Mouse (Mus musculus) gastrocnemius, adult 18-20 months (tissue): ENCODE results near the gene Prtg. TPM values are rescaled to one million over a fixed set of nuclear protein-coding genes. Genes with fewer than 3 reads are reported as not detected.
A peak's percentile ranks its signal among the peaks of the same experiment; 100 is the strongest.

Experiments
- DNase-seq: peaks from one replicate; pipeline ENCODE4 v3.0.0; 2021; ENCODE audit warnings: low spot score
- long read RNA-seq, 2 experiments: library from polyadenylated mRNA; stranded (forward); transcript quantifications; one replicate each; pipeline ENCODE4 v2.0.0; 2021
- total RNA-seq, 2 experiments: library from RNA; stranded (reverse); gene quantifications; 2 replicates each; pipeline ENCODE4 v1.2.3; 2021

Prtg gene
- under 1 TPM; 0.02 to 0.07 TPM for total RNA-seq
- long read RNA-seq, experiment 1 = 0 reads
- long read RNA-seq, experiment 2 = 0 reads

DNA sequence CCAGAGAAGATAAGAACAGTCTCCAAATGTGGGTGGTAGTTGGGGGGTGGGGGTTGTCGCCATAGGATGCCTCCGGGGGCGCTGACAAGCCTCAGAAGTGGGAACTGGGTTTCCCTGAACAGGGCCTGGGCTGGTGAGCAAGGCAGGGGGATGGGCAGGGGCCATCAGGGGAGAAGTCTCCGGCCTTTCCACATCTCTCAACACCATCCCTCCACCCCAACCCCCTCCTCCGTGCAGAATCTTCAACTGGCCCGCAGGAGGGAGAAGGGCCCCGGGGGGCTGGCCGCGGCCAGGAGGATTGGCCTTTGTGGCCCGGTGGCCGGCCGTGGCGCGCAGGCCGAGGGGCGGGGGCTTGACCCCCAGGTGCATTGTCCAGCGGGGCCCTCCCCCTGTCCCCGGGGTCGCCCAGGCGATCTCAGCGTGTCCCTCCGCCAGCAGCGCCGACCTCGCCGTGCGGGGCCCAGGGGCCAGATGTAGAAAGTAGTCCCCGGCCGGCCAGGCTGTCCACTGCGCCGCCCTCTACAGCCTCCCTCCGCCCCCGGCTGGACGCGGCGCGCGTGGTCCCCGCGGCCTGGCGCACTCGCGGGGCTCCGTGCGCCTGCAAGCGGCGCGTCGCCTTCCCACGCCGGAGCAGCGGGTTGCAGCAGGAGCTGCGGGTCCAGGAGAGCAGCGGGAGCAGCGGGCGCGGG lies at the start of gene Prtg:
TSS of gene Prtg (plus strand) at position 144 of the 689 bp plus-strand sequence.
- no peak for DNase-seq

DNA sequence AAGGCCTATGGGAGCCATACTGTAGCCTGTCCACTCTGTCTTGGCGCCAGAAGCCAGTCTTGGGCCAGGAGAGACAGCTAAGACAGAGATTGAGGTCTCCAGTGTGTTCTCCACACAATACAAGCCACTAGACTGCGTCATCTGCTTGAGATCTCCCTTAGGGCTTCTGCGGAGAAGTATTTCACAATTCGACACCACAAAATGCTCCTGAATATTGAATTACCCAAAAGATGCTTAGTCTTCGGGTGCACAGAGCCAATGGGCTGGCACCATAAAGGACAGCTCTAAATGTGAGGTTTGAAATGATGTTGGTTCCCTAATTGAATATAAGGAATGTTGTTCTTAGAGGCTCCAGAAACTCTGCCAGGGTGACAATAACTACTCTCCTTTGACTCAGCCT lies 49.5 kb upstream of the Prtg start:
- DNase-seq = no peak

DNA sequence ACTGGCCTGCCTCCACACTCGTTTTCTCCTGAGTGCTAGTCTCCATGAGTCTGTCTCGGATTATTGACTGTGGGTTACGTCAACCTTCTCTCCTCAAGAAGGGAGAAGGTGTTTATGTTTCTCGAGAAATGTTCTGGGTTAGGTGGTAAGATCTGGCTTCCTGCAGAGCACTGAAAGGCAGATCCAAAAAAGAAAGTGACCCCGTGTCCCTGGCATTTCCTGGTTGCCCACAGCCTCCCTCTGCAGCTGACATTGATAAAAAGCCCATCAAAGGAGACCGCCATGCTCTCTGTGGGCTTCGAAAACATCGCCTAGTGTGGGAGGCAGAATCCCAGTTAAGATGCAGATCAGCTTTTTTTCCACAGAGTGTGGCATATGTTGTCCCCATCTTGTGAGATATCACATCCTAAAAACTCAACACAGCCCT lies 48.0 kb upstream of the Prtg start:
- DNase-seq = no peak

DNA sequence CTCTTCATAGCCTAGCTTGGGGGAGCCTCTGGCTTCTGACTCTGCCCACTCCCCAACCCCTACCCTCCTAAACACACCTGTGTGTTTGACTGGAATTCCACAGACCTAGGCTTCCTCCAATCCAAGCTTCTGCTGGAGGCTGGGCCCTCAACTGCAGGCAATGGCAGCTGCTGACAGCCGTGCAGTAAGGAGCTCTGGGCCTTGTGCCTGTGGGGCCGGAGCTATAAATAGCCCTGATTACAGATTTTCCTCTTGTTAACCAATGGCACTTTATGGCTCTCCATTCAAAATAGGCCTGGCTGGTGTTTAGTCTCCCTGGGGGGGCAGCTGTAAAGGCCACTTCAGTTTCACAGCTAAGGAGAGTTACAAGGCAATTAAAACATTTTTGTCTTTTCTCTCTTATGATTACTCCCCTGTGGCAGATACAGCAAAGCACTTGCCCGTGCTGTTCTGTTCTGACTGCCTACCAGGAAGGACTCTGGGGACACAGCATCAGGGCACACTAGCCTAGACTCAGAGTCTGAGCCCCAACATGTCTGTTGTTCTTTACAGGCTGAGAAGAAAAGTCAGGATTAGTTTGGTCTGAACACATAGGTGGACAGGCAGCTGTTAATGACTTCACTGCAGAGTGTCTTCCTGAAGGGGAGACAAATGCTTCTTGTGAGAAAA lies 43.5 kb upstream of the Prtg start:
- peak; percentile 77 for DNase-seq

DNA sequence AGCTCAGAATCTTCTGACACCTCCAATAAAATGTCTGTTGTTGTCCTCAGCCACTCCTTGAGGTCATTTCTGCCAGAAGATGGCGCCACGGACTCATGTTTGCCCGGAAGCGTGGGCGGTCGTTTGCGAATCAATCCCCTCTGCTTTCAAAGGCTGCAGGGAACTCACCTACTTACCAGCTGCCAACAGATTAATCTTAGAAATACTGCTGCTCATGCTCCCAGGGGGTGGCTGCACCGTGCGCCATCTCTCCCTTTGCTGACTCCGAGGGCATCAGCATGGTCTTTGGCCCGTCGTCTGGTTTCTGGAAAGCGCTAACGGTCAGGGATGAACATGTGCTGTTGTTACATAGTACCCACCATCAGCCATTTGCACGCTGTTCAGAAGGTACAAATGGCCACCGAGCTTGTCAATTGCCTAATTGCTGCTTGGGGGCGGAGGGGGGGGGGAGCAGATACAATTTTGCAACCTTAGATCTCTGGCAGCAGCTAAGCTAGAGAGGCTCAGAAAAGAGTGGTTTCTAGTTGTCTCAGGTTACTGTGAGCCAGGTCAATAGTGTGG lies 39.8 kb upstream of the Prtg start:
- DNase-seq = peak; percentile 87

DNA sequence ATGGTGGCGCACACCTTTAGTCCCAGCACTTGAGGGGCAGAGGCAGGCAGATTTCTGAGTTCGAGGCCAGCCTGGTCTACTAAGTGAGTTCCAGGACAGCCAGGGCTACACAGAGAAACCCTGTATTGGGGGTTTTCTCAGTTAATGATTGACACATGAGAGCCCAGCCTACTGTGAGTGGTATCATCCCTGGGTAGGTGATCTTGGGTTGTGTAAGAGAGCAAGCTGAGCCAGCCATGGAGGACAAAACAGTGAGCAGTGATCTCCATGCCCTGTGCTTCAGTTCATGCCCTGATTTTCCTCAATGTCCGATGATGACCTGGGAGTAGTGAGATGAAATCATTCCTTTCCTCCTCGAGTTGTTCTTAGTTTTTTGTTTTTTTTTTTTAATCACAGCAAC lies 31.7 kb upstream of the Prtg start:
- no peak for DNase-seq

DNA sequence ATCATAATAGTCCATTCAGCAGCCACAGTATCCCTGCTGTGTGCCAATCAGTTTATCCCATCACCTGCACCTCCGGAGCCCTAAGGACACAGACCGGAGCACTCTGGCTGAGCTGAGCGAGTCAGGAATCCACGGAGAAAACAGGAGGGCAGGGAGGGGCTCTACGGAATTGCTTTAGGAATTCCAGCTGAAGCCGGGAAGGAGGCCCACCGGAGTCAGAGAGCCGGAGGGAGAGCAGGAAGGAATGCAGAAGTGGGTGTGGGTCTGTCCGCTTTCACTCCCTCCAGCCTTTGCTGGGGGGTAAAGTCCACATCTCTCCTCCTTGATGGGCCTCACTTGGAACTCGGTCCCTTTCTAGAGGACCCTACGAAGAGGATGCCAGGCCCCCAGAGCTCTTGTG lies 27.7 kb upstream of the Prtg start:
- DNase-seq = no peak

DNA sequence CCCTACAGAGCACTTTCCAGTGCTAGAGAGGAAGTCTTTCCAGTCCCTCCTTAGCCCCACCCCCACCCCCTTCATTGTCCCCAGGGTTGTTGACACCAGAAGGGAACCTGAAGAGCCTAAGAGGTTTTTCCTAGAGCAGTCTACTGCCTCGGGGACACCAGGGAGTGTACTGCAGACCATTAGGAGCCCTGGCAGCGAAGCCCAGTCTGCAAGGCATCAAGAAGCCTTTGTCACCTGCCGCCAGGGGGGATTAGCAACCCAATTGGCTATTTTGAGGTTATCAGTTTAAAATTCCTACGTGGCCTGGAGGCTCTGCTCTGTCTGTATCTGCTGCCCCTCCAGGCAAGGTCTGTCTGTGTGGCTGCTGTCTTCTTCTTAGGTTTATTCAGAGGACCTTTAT lies 26.9 kb upstream of the Prtg start:
- DNase-seq = no peak

DNA sequence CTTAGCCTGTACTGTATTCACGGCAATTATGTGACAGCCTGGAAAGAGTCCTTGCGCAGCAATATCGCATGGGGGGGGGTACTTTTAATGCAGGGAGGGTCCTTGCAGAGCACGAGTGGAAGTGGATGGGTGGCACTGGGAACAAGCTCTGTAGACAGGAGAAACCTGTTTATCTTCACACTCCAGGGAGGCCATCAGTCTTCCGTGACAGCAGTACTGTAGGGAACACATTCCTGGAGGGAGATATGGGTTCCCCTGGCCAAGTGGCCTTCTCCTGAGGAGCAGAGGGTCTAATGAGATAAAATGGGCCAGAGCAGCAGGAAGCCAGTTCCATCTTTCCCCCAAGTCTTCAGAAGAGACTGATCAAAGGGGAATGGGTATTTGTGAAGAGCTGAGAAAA lies 26.0 kb upstream of the Prtg start:
- DNase-seq = no peak

DNA sequence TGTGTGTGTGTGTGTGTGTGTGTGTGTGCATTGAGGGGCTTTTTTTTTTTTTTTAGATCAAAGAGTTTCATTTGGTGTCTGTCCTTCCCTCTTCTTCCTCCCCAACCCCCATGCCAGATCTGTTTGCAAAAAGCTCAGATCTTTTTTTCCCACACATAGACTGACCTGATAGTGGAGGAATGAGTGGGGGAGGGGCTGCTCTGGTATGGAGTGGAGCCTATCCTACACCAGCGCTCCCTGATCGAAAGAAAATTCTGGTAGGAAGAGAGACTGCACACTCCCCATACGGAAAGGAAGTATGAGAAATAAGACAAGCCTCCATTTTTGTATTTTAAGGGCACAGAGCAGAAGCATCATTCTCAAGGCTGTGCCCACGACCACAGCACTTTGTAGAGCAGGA lies 25.2 kb upstream of the Prtg start:
- DNase-seq = no peak

DNA sequence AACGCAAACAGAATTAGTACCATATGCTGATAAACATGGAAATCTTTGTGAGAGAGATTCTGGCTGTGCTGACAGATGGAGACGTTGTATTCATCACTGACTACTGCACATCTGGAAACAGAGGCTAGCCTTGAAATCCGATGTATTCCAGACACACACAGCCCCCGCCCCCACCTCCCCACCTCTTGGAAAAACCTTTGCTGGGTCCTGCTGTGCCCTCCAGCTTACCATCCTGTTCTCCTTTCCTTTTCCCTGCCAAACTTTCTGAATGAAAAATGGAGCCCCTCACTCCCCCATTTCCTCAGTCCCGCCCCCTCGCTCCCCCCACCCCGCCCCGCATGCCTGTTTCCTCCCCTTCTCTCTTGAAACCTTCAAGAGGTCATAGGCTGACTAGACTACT lies 24.6 kb upstream of the Prtg start:
- DNase-seq = no peak

DNA sequence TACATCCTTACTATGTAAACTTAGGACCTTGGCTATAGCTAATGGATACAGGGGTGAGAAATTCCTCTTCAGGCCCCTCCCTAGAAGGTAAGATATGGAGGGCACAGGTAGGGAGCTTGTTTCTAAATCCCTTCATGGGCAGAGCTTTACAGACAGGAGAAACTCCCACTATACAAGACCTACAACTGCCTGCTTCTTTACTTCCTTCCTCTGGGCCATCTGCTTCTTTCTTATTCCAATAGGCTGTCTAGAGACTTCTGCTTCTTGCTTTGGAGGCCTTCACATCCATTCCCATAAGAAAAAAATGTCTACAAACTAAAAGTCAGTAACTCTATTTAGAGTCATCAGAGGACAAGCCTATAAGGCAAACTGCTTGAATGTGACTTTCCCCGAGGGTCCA lies 18.9 kb upstream of the Prtg start:
- no peak for DNase-seq

DNA sequence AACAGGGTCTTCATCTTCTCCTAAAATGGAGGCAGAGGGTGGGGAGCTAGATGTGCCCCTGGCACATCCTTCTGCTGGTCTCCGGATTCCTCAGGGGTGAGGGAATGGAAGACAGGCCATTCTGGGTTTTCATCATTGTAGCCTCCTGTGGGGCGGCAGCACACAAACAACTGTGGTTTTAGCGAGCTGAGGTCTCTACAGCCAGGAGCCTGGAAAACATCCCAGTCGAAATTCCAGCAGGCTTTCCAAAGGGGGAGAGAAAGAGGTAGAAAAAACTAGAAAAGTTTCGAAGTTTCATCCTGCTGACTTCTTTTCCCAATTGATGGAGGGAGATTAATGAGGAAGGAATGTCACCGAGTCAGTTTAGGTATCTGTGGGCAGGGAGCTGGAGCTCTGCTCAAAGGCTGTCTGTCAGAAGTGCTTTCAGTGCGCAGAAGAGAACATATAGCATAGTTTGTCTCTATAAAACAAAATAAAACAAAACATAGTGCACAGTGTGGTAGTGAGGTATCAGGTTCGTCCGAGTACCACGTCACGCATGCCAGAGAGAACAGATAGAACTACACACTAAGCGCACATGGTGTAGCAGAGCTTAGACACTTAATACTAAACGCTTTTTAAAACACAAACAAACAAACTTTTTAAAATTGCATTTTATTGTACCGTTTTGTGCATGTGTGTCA lies 16.0 kb upstream of the Prtg start:
- no peak for DNase-seq

DNA sequence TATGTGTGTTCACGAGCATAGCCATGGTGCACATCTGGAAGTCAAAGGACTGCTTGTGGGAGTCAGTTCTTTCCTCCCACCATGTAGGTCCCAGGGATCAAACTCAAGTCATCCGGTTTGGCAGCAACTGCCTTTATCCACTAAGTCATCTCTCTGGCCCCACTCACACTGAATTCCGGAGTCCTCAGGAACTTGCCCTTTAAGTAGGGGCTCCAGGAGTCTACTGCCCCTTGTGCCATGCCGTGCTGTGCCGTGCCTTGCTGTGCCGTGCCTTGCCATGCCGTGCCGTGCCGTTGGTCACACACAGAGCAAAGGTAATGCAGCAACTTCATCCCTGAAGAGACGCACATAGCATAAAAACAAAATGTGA lies 15.5 kb upstream of the Prtg start:
- DNase-seq = no peak

DNA sequence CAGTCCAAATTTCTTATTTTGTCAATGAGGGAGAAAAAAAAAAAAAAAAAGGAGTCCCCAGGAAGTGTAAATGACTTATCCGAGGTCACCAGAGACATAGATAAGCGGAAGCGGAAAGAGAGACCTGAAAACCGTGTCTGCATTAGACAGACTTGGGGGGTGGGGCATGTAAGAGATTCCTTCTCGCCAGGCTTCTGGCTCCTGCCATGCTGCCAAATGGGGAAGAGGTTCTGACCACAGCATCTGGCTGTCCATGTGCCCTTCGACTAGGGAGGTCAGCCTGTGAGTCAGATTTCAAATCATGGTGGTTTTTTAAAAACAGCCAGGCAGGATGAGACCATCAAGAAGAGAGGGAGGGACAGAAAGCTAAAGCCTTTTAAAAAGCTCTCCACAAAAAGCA lies 15.0 kb upstream of the Prtg start:
- DNase-seq = peak; percentile 41

DNA sequence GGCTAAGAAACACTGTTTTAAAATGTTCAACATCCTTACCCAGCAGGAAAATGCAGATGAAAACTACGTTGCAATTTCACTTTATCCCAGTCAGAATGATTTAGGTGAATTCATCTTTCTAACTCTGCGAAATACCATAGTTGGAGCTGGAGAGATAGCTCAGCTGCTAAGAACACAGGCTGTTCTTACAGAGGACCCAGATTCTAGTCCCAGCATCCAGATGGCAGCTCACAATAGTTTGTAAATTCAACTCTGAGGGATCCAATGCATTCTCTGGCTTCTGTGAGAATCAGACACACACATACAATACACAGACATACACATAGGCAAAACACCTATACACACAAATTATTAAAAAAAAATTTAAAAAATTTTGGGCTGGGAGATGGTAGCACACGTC lies 11.4 kb upstream of the Prtg start:
- no peak for DNase-seq

DNA sequence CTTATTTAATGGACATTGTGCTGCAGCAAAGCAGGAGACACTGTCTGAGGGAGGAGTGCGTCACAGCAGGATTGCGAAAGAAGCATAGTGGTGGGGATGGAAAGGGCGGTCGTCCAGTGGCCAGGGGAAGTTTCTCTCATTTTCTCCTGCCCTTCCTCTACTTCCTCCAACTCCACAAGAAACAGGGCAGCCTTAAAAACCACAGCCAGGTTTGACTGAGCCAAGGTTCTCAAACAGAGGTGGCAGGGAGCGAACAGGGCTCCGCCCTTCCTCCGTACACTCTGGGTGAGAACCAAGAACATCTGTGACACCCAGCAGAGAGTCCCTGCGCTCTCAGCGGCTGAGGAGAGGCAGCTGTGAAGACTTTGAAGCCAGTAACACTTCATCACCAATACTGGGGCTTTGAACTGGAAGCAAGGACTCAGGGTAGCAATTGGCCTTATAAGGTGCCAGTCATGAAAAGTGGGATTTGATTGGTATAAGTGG lies 9.5 kb upstream of the Prtg start:
- DNase-seq = peak; percentile 70

DNA sequence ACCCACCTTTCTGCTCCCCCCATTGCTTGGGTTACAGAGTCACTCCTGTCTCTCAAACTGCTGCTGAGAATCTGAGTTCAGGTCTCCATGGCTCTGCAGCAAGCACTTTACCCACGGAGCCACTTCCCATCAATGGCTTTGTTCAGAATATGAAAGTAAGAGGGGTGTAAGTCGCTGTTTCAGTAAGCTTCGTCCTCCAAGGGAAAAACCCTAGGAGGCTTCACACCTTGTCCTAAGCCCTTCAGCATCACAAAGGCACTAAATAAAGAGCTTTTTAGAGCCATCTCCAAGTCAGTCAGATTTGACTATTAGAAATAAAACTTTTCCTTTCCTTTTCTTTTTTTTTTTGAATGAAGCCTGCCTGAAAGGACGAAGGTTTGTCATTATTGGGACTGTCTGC lies 3.4 kb upstream of the Prtg start:
- DNase-seq = no peak

DNA sequence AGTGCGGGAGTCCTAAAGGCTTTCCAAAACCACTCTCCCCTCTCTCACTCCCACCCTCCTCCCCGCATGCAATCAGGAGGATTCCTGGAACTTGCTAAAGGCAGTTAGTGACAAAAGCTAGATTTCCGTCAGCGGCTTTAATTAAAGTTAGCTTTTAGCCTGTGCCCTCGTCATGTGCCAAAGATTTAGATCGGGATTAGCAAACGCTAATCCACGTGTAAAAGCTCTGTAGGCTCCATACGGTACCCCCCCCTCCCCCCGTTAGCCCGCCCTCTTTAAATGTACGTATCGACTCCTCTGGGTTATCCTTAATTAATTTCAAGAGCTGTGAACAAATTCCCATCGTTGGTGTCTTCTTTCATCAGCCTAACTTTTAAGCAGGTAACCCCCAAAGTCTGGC lies 528 bp upstream of the Prtg start:
- DNase-seq = no peak

DNA sequence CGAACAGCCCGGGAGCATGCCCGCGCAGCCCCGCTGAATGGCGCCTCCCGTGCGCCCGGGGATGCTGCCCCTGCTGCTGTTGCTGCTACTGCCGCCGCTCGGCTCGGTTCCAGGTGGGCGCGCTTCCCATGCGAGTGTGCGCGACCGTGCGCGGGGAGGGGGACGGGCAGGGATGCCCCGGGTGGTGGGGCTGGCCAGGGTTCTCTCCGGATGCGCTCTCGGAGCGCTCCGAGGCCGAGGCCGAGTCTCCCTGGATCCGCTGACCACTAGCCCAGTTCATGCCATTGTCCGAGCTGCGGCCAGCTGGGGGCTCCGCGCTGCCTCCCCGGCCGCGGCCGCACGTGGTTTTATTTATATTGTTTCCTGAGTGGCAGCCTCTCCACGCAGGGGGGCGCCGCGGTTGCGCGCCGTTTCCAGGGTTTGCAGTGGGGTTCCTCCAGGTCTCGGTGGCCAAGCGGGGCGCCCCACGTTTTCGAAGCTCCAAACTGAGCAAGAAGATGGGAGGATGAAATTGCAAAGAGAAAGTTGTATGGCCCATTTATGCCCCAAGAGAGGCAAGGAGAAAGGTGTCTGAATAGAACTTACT lies 839 bp downstream of the Prtg start:
- DNase-seq = no peak

DNA sequence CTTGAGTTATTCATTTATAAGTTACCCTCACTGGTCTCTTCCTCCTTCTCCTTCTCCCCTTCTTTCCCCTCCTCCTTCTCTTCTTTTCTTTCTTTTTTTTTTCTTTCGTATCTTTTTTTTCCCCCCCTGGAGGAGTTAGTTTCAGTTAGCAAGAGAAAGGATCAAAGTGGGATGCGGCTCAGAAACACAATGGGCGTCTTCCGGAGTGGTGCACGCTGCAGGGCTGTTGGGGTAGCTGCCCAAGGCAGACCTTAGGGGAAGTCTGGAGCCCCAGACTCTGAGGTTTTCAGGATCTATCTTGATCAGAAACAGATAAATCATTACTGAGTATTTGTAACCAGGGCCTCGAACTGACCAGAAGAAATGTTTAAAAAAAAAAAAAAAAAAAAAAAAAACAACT lies 1.5 kb downstream of the Prtg start:
- DNase-seq = no peak

DNA sequence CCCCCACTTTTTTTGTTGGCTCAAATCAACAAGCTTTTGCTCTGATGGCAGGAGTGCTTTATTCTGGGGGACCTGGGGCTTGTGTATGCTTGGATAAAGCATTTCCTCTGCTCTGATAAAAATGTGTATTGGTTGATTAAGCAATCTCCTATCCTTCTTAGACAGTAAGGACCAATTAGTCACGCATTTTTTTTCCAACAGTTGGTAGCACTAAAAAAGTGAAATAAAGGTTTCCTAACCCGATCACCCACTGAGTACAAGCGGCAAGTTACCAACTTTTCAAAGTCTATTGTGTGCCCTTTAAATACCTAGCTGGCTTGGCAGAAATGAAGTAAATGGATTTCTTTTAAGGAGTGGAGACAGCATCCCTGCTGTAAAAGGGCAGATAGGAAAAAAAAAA lies 1.9 kb downstream of the Prtg start:
- DNase-seq = no peak
